Mouse (Mus musculus) bone marrow macrophage, adult 2 months (primary cell): Measurements from ENCODE around the gene Slc22a21.

Experiments used
- CTCF ChIP-seq: IDR thresholded peaks from 2 replicates; pipeline ENCODE4 v1.5.1; 2012; ENCODE audit warnings: low read depth, mild to moderate bottlenecking, low read length, moderate library complexity
- POLR2A ChIP-seq: IDR thresholded peaks from 2 replicates; pipeline ENCODE4 v1.6.1; 2012; ENCODE audit warnings: mild to moderate bottlenecking, low read depth, low read length, borderline replicate concordance

DNA sequence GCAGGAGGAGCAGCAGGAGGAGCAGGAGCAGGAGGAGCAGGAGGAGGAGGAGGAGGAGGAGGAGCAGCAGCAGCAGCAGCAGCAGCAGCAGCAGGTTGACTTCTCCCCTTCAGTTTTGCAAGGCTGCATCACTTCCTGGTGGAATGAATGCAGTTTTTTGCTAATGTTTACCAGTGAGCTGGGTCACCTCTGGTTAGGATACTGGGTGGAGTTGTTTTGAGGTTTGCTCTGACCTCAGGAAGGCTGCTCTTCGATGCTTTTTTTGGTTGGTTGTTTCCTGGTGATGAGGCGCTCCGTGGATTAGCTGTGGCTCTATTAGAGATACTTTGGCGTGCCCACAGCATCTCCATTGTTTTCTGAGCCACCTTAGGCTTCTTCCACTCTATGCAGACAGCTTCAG lies 37.5 kb upstream of the Slc22a21 start:
- no peak for TF ChIP-seq CTCF
- TF ChIP-seq POLR2A: no peak
